Mouse (Mus musculus) intestine, postnatal 0 days (tissue): Measurements from ENCODE around the gene Krt39. TPM values are rescaled to one million over a fixed set of nuclear protein-coding genes. Genes with fewer than 3 reads are reported as not detected.

Experiments
- ATAC-seq: fragments of 200-750 bp; cut with Nextera tagmentation; 2 replicates; pipeline ENCODE4 v1.8.0; 2017; ENCODE audit warnings: mild to moderate bottlenecking, moderate TSS enrichment, moderate library complexity
- H3K27ac ChIP-seq: fragments of 300-500 bp; sonication (generic); 2 replicates; pipeline ENCODE4 v1.5.1; 2014; ENCODE audit warnings: mild to moderate bottlenecking, low read depth, low read length, moderate library complexity
- H3K27me3 ChIP-seq: fragments of 300-500 bp; sonication (generic); replicated peaks from 2 replicates; pipeline ENCODE4 v1.6.1; 2014; ENCODE audit warnings: low read length, mixed read lengths; ENCODE audit not compliant: control insufficient read depth, insufficient read depth
- H3K36me3 ChIP-seq: fragments of 300-500 bp; sonication (generic); 2 replicates; pipeline ENCODE4 v1.6.1; 2014; ENCODE audit warnings: mild to moderate bottlenecking, moderate library complexity; ENCODE audit not compliant: control insufficient read depth, insufficient read depth
- H3K4me1 ChIP-seq: fragments of 300-500 bp; sonication (generic); replicated peaks from 2 replicates; pipeline ENCODE4 v1.6.1; 2014; ENCODE audit warnings: antibody characterized with exemption, low read length, mixed read lengths; ENCODE audit not compliant: control insufficient read depth, insufficient read depth
- H3K4me2 ChIP-seq: fragments of 300-500 bp; sonication (generic); replicated peaks from 2 replicates; pipeline ENCODE4 v1.6.1; 2014; ENCODE audit warnings: low read depth, mild to moderate bottlenecking, moderate library complexity
- H3K4me3 ChIP-seq: fragments of 300-500 bp; sonication (generic); 2 replicates; pipeline ENCODE4 v1.5.1; 2014; ENCODE audit warnings: low read depth, low read length
- H3K9ac ChIP-seq: fragments of 300-500 bp; sonication (generic); 2 replicates; pipeline ENCODE4 v1.6.1; 2014; ENCODE audit warnings: mild to moderate bottlenecking, low read depth, low read length
- H3K9me3 ChIP-seq: fragments of 300-500 bp; sonication (generic); 2 replicates; pipeline ENCODE4 v1.6.1; 2016; ENCODE audit warnings: mixed run types; ENCODE audit not compliant: control insufficient read depth
- CTCF ChIP-seq: sonication (generic); IDR thresholded peaks from 2 replicates; pipeline ENCODE4 v1.5.1; 2016; ENCODE audit warnings: low read depth, mild to moderate bottlenecking, control low read depth, antibody characterized with exemption, moderate library complexity
- WGBS: fragments of 180-500 bp; shearing (Covaris S2); extraction: QIAGEN DNeasy Blood & Tissue Kit; methylation state at CpG from one replicate; pipeline ENCODE4 v1.1.7; 2014; 5-methylcytosine and 5-hydroxymethylcytosine counted together
- polyA plus RNA-seq: library from polyadenylated mRNA; unstranded; fragments of >200 nt; fragmentation: Nextera tagmentation; extraction: Ambion mirVana; gene quantifications from 2 replicates; pipeline ENCODE4 v1.2.1, GENCODE M21; 2015

Gene Krt39
- polyA plus RNA-seq, 1 experiment from 2014 or later = not detected

GRCm38 (mm10) chr11:99556195-99556594, 35.1 kb upstream of the Krt39 start:
- no peak for ATAC-seq

GRCm38 (mm10) chr11:99550765-99551164, 29.6 kb upstream of the Krt39 start, which contains the start of gene Krtap3-3:
Gene Krtap3-3 (minus strand): TSS chr11:99550865.
- H3K4me1 ChIP-seq = no peaks in the 10 kb centered on the region
- ATAC-seq = no peak
- H3K27ac ChIP-seq = no peak within 1 kb of the TSS
- no peaks in the 10 kb centered on the region for H3K36me3 ChIP-seq
- H3K4me2 ChIP-seq = no peak within 1 kb of the TSS
- no peaks in the 10 kb centered on the region for H3K27me3 ChIP-seq
- no peak within 1 kb of the TSS for H3K9ac ChIP-seq
- TF ChIP-seq CTCF = no peak
- H3K9me3 ChIP-seq = no peaks in the 10 kb centered on the region
- 67% methylated on average over 4 of the region's 4 CpGs for WGBS
- no peak within 1 kb of the TSS for H3K4me3 ChIP-seq

More at GRCm38 (mm10) chr11:99556195-99556594, 35.1 kb upstream of the Krt39 start:
- no peaks in the 10 kb centered on the region for H3K9me3 ChIP-seq
- H3K4me3 ChIP-seq = no peak overlapping the region
- H3K4me1 ChIP-seq = no peaks in the 10 kb centered on the region
- H3K27ac ChIP-seq = no peak overlapping the region
- no peaks in the 10 kb centered on the region for H3K27me3 ChIP-seq
- H3K4me2 ChIP-seq = no peak overlapping the region
- TF ChIP-seq CTCF = no peak
- H3K36me3 ChIP-seq = no peaks in the 10 kb centered on the region
- WGBS = 85% methylated on average over 2 of the region's 2 CpGs
- no peak overlapping the region for H3K9ac ChIP-seq

DNA sequence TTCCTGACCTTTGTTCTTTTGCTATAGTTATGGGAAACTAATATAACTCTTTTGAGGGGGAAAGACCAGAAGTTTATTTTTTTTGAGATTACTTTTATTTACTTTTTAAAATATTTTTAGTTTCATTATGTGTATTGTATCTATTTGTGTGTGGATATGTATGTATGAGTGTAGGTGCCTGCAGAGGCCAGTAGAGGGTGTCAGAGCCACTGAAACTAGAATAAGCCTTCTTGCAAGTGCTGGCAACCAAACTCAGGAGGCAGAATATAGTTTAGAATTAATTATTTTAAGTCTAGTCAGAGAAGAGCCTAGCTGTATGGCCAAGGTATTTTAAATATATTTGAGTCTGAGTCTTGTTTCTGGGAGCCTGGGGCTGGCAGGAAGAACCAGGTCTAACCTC, 26.8 kb upstream of the Krt39 start:
- Histone ChIP-seq H3K9me3 (no peaks in the 10 kb centered on the region), H3K27ac (no peak overlapping the region), H3K4me1 (no peaks in the 10 kb centered on the region), H3K4me3 (no peak overlapping the region), H3K9ac (no peak overlapping the region), H3K27me3 (no peaks in the 10 kb centered on the region), H3K36me3 (no peaks in the 10 kb centered on the region), H3K4me2 (no peak overlapping the region)
- TF ChIP-seq CTCF = peak; percentile 36; the same call in 1 of the 2 replicates
- ATAC-seq = no peak

- WGBS = 72% methylated on average over 9 of the region's 9 CpGs
- H3K36me3 ChIP-seq = no peaks in the 10 kb centered on the region
- no peaks in the 10 kb centered on the region for H3K27me3 ChIP-seq
- no peak overlapping the region for H3K9ac ChIP-seq
- H3K4me1 ChIP-seq = no peaks in the 10 kb centered on the region
- ATAC-seq = no peak
- no peak overlapping the region for H3K4me2 ChIP-seq
- no peak overlapping the region for H3K4me3 ChIP-seq
- TF ChIP-seq CTCF = no peak
- no peak overlapping the region for H3K27ac ChIP-seq
- no peaks in the 10 kb centered on the region for H3K9me3 ChIP-seq
Observed at GRCm38 (mm10) chr11:99539721-99540120, 18.6 kb upstream of the Krt39 start.

- no peak for TF ChIP-seq CTCF
- Histone ChIP-seq H3K27me3 (no peaks in the 10 kb centered on the region), H3K27ac (no peak overlapping the region), H3K9me3 (no peaks in the 10 kb centered on the region), H3K4me1 (no peaks in the 10 kb centered on the region), H3K36me3 (no peaks in the 10 kb centered on the region), H3K4me2 (no peak overlapping the region), H3K4me3 (no peak overlapping the region), H3K9ac (no peak overlapping the region)
- ATAC-seq = no peak
- WGBS = 54% methylated on average over 8 of the region's 8 CpGs
Observed at GRCm38 (mm10) chr11:99514098-99514497, 7.0 kb downstream of the Krt39 start.

DNA sequence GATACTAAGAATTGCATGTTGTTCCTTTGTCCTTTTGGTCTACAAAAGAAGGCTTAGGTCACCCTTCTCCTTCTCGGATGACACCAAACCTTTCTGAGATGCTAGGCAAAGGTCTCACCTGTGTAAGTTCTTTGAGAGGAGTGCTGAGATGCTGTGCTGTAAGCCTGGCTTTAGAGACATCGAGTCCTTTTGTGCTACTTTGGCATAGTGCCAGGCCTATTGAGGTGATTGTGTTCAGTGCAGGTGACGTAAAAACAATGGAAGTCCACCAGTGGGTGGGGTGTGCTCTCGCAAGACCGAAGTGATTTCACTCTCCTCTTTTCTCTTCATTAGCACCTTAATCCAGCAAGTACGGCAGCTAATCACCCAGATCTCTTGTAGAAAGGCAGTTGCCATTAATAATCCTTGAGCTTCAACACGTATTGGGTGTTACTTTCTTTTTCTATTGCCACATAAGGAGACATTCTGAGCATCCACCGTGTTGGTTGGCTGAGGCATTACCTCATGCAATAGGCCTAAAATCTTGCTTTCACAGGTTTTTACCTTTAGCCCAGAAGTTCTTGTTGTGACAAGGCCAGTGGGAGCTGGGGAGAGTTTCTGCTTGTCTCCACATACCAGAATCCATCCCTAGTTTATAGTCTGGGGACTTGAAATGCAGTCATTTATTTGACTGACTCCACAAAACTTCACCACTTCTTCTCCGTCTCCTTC, 20.9 kb downstream of the Krt39 start:
- TF ChIP-seq CTCF = no peak
- Histone ChIP-seq H3K9ac (no peak overlapping the region), H3K36me3 (no peaks in the 10 kb centered on the region), H3K9me3 (no peaks in the 10 kb centered on the region), H3K27ac (no peak overlapping the region), H3K4me3 (no peak overlapping the region), H3K27me3 (no peaks in the 10 kb centered on the region), H3K4me1 (no peaks in the 10 kb centered on the region), H3K4me2 (no peak overlapping the region)
- ATAC-seq = no peak
- 72% methylated on average over 9 of the region's 9 CpGs for WGBS
